Mouse (Mus musculus) inflammation-experienced regulatory T-cells, adult 6 months (primary cell): Measurements from ENCODE around the gene Stpg1. TPM values are rescaled to one million over a fixed set of nuclear protein-coding genes. Genes with fewer than 3 reads are reported as not detected.

Source experiments
- ATAC-seq: one replicate; pipeline ENCODE4 v1.8.0; 2017
- polyA plus RNA-seq, 3 experiments: library from polyadenylated mRNA; unstranded; fragments of 100-300 nt; shearing (Covaris generic); gene quantifications; one replicate each; pipeline ENCODE4 v1.2.1; 2017

Stpg1 gene
- polyA plus RNA-seq: under 1 TPM in 1 of 3 experiments, not detected in 2; 0.19 TPM

- peak; percentile 97 for ATAC-seq
These were observed at the start of gene Stpg1, which contains the start of gene Nipal3 for GRCm38 (mm10) chr4:135494521-135495396. TSS of gene Stpg1 (plus strand) at chr4:135494790. TSS of gene Nipal3 (minus strand) at chr4:135495038.

GRCm38 (mm10) chr4:135451360-135452015 lies 43.1 kb upstream of the Stpg1 start:
- no peak for ATAC-seq

- no peak for ATAC-seq
These were observed 41.4 kb upstream of the Stpg1 start for GRCm38 (mm10) chr4:135453164-135453563.

GRCm38 (mm10) chr4:135453572-135453971 lies 41.0 kb upstream of the Stpg1 start:
- ATAC-seq: no peak

GRCm38 (mm10) chr4:135463406-135463805 lies 31.2 kb upstream of the Stpg1 start:
- ATAC-seq: no peak

- no peak for ATAC-seq
These were observed 16.7 kb upstream of the Stpg1 start for GRCm38 (mm10) chr4:135477851-135478250.

- no peak for ATAC-seq
These were observed 14.2 kb upstream of the Stpg1 start for GRCm38 (mm10) chr4:135480370-135480769.

- no peak for ATAC-seq
These were observed 9.5 kb upstream of the Stpg1 start for GRCm38 (mm10) chr4:135485086-135485485.

- no peak for ATAC-seq
These were observed 8.2 kb upstream of the Stpg1 start for GRCm38 (mm10) chr4:135486352-135486751.

- ATAC-seq: no peak
These were observed 5.3 kb upstream of the Stpg1 start for GRCm38 (mm10) chr4:135489256-135489655.

GRCm38 (mm10) chr4:135493271-135493670 lies 1.3 kb upstream of the Stpg1 start:
- ATAC-seq: no peak

- ATAC-seq: peak; percentile 34
These were observed 684 bp upstream of the Stpg1 start for GRCm38 (mm10) chr4:135493691-135494520.

- ATAC-seq: no peak
These were observed 804 bp downstream of the Stpg1 start for GRCm38 (mm10) chr4:135495397-135495791.

GRCm38 (mm10) chr4:135495810-135496209 lies 1.2 kb downstream of the Stpg1 start:
- ATAC-seq: no peak

- ATAC-seq: no peak
These were observed 3.5 kb downstream of the Stpg1 start for GRCm38 (mm10) chr4:135498136-135498535.

- no peak for ATAC-seq
These were observed 5.2 kb downstream of the Stpg1 start for GRCm38 (mm10) chr4:135499831-135500230.

GRCm38 (mm10) chr4:135501587-135501986 lies 7.0 kb downstream of the Stpg1 start:
- ATAC-seq: no peak

GRCm38 (mm10) chr4:135505794-135506193 lies 11.2 kb downstream of the Stpg1 start:
- no peak for ATAC-seq

GRCm38 (mm10) chr4:135507547-135508350 lies 13.2 kb downstream of the Stpg1 start:
- no peak for ATAC-seq

- ATAC-seq: no peak
These were observed 13.9 kb downstream of the Stpg1 start for GRCm38 (mm10) chr4:135508419-135509039.

GRCm38 (mm10) chr4:135509515-135509914 lies 14.9 kb downstream of the Stpg1 start:
- ATAC-seq: no peak
